Comparison of ENCODE assay signal across 7 mouse cellular contexts in the genomic region with DNA sequence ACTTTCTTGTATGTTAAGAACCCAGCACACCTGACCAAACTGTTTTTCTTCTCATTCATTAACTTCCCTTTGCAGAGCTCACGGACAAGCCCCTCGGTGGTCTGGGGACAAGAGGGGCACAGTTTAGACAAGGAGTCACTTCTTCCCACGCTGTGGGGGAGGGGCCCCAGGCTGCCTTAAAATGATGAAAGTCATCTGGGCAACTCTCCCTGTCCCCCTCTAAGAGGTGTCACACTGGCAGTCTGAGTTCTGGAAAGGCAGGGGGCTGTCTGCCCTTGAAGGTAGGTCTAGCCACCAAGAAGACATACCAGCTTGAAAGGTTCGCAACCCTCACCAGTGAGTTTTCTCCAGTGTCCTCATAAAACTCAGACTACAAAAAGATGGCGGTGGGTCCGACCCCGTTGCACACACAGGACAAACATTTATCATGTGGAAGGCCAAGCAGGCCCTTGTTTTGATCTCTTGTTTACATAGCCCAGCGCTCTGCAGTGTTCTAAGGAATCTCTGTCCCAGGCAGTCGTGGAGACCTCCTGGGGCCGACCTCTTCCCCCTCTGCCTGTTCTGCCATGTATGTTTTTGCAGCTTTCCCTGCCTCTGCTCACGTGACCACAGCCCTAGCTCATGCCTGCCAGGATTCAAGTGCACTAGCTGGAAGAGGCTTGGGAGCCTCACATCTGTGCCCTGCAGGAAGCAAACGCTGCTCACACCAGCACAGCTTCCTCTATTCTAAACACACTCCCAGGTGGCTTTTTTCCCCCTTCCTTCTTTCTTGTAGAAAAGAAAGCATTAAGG.
A peak's percentile ranks its signal among the peaks of the same experiment; 100 is the strongest.
DNase-seq lines count a peak whose midpoint lies in the region; ATAC-seq lines count a peak whose summit lies in the region.

No protein-coding gene starts in this region.

- peak overlapping the region; percentile 24 for H3K4me2 ChIP-seq in limb, embryonic 12.5 days

- peak; percentile 48 for ATAC-seq in granulocyte monocyte progenitor cell, adult 5-6 weeks (replicated peaks; ENCODE audit: poor library complexity, severe bottlenecking)
- ATAC-seq in limb, embryonic 12.5 days (ENCODE audit: insufficient number of reproducible peaks, insufficient read depth, low FRiP score, low TSS enrichment, low read depth) = no peak
- ATAC-seq in erythroid progenitor cell, adult 5-6 weeks (replicated peaks; ENCODE audit: low FRiP score, poor library complexity, severe bottlenecking) = no peak

- no peaks in the 10 kb centered on the region for H3K9me3 ChIP-seq in limb, embryonic 12.5 days

- peak overlapping the region; percentile 83 for H3K27ac ChIP-seq in limb, embryonic 12.5 days

- H3K36me3 ChIP-seq in limb, embryonic 12.5 days = no peaks in the 10 kb centered on the region

- no peak overlapping the region for H3K9ac ChIP-seq in limb, embryonic 12.5 days (replicated peaks)

- H3K4me1 ChIP-seq in limb, embryonic 12.5 days (replicated peaks) = peaks cover 58% of the 10 kb centered on the region

- no peaks in the 10 kb centered on the region; the same call in 1 of the 2 replicates for H3K27me3 ChIP-seq in limb, embryonic 12.5 days

- 24% methylated on average over 12 of the region's 12 CpGs for WGBS in limb, embryonic 12.5 days

- H3K4me3 ChIP-seq in limb, embryonic 12.5 days (replicated peaks) = no peak overlapping the region

- peak; percentile 20 for DNase-seq in ovary, postnatal 36 days (ENCODE audit: low spot score)
- DNase-seq in ovary, postnatal 14 days (ENCODE audit: low spot score) = no peak
- no peak for DNase-seq in spleen, adult 12 weeks (ENCODE audit: low spot score)
- DNase-seq in cerebellum, adult 11-12 months = no peak
